11 mouse cellular contexts compared by ENCODE assay signal in genomic region chr15:98791221-98791620, GRCm38 (mm10). TPM values are rescaled to one million over a fixed set of nuclear protein-coding genes. Genes with fewer than 3 reads are reported as not detected.
A peak's percentile ranks its signal among the peaks of the same experiment; 100 is the strongest.
DNase-seq lines count a peak whose midpoint lies in the region; ATAC-seq and TF ChIP-seq lines count a peak whose summit lies in the region.
"Had no signal": no experiment of that assay in that cellular context is flagged by ENCODE, and none has a peak within 500 bp of the region (broad histone marks: within the 10 kb centered on the region; RNA-seq: fewer than 3 reads in every experiment).

No protein-coding gene starts in this region.

- WGBS in heart, embryonic 13.5 days, result under 1% methylated on average over 12 of the region's 12 CpGs
- 1% methylated on average over 12 of the region's 12 CpGs for WGBS in hindbrain, embryonic 13.5 days
- under 1% methylated on average over 12 of the region's 12 CpGs for WGBS in midbrain, embryonic 15.5 days

- no peak for TF ChIP-seq EP300 in ES-Bruce4 (IDR thresholded peaks at IDR 0.05; ENCODE audit: insufficient read depth, low read depth, low read length)

- no peak for DNase-seq in heart, postnatal 10 days
- DNase-seq in frontal cortex, adult 2 months (ENCODE audit: extremely low spot score in 1 of 2, low spot score in 1 of 2), result no peak
- no peak for DNase-seq in spleen, adult 12 weeks (ENCODE audit: low spot score)
- DNase-seq in embryo, embryonic 11 days, result no peak
- DNase-seq: right cerebral cortex, postnatal 14 days had no signal

- no peaks in the 10 kb centered on the region for H3K36me3 ChIP-seq in heart, embryonic 13.5 days
- no peaks in the 10 kb centered on the region for H3K36me3 ChIP-seq in ES-Bruce4 (ENCODE audit: control insufficient read depth, insufficient read depth, low read length, poor library complexity, severe bottlenecking)
- no peaks in the 10 kb centered on the region for H3K36me3 ChIP-seq in hindbrain, embryonic 13.5 days
- H3K36me3 ChIP-seq in midbrain, embryonic 15.5 days (replicated peaks), result no peaks in the 10 kb centered on the region

- H3K4me2 ChIP-seq in heart, embryonic 13.5 days, result peak overlapping the region; percentile 63
- peak overlapping the region; percentile 37 for H3K4me2 ChIP-seq in hindbrain, embryonic 13.5 days
- peak overlapping the region; percentile 21; the same call in 1 of the 2 replicates for H3K4me2 ChIP-seq in midbrain, embryonic 15.5 days

- no peak for ATAC-seq in heart, embryonic 13.5 days (ENCODE audit: extremely low read depth, insufficient number of reproducible peaks, low FRiP score, low TSS enrichment)
- ATAC-seq in hindbrain, embryonic 13.5 days (ENCODE audit: low FRiP score), result no peak
- no peak for ATAC-seq in midbrain, embryonic 15.5 days (replicated peaks)

- H3K4me3 ChIP-seq in heart, embryonic 13.5 days, result peak overlapping the region; percentile 42
- 0 out of 2 replicates have a peak overlapping the region, but pooled peaks have one; percentile 3 for H3K4me3 ChIP-seq in ES-Bruce4 (ENCODE audit: low read depth, low read length)
- peak overlapping the region; percentile 39 for H3K4me3 ChIP-seq in hindbrain, embryonic 13.5 days
- peak overlapping the region; percentile 17 for H3K4me3 ChIP-seq in midbrain, embryonic 15.5 days

- TF ChIP-seq CTCF in ES-Bruce4 (IDR thresholded peaks at IDR 0.05; ENCODE audit: low read depth, low read length), result no peak

- peaks cover 39% of the 10 kb centered on the region for H3K4me1 ChIP-seq in heart, embryonic 13.5 days
- H3K4me1 ChIP-seq in ES-Bruce4 (ENCODE audit: control insufficient read depth, insufficient read depth, low read length), result no peaks in the 10 kb centered on the region
- peaks cover 40% of the 10 kb centered on the region for H3K4me1 ChIP-seq in hindbrain, embryonic 13.5 days (replicated peaks)
- peaks cover 36% of the 10 kb centered on the region for H3K4me1 ChIP-seq in midbrain, embryonic 15.5 days

- no peaks in the 10 kb centered on the region for H3K9me3 ChIP-seq in heart, embryonic 13.5 days
- no peaks in the 10 kb centered on the region for H3K9me3 ChIP-seq in ES-Bruce4 (replicated peaks; ENCODE audit: control insufficient read depth, insufficient read depth, low read length, poor library complexity, severe bottlenecking)
- H3K9me3 ChIP-seq in hindbrain, embryonic 13.5 days, result no peaks in the 10 kb centered on the region
- no peaks in the 10 kb centered on the region for H3K9me3 ChIP-seq in midbrain, embryonic 15.5 days

- H3K27me3 ChIP-seq in heart, embryonic 13.5 days (replicated peaks), result peaks cover 99% of the 10 kb centered on the region
- H3K27me3 ChIP-seq in ES-Bruce4 (ENCODE audit: control insufficient read depth, insufficient read depth, low read length, poor library complexity, severe bottlenecking), result peaks cover 19% of the 10 kb centered on the region
- H3K27me3 ChIP-seq in hindbrain, embryonic 13.5 days, result peaks cover 100% of the 10 kb centered on the region
- H3K27me3 ChIP-seq in midbrain, embryonic 15.5 days (replicated peaks), result peaks cover 99% of the 10 kb centered on the region

- intact Hi-C loops in heart, postnatal 10 days (cut with DNase I), result no loop called here

- 0 out of 2 replicates have a peak overlapping the region, but pooled peaks have one; percentile 21 for H3K9ac ChIP-seq in heart, embryonic 13.5 days
- no peak overlapping the region for H3K9ac ChIP-seq in ES-Bruce4 (ENCODE audit: low read depth, poor library complexity, severe bottlenecking)
- H3K9ac ChIP-seq in hindbrain, embryonic 13.5 days, result peak overlapping the region; percentile 43; the same call in 1 of the 2 replicates
- no peak overlapping the region for H3K9ac ChIP-seq in midbrain, embryonic 15.5 days
- H3K9ac ChIP-seq: liver, embryonic 14.5 days had no signal

- TF ChIP-seq POLR2A in ES-Bruce4 (IDR thresholded peaks at IDR 0.05; ENCODE audit: insufficient read depth, low read length), result no peak

- no peak overlapping the region for H3K27ac ChIP-seq in heart, embryonic 13.5 days (replicated peaks)
- no peak overlapping the region for H3K27ac ChIP-seq in ES-Bruce4 (ENCODE audit: insufficient read depth, low read length)
- H3K27ac ChIP-seq in hindbrain, embryonic 13.5 days, result no peak overlapping the region
- H3K27ac ChIP-seq in midbrain, embryonic 15.5 days, result no peak overlapping the region
- H3K27ac ChIP-seq: liver, embryonic 14.5 days had no signal

RNA-seq across cellular contexts. Expression of gene Wnt1, which starts 1.6 kb away (rescaled TPM):
- not detected in 2 replicates for polyA plus RNA-seq in heart, embryonic 13.5 days (2015; fragmentation: Nextera tagmentation; extraction: Ambion mirVana)
- total RNA-seq in heart, postnatal 10 days (2021), result not detected
- polyA plus RNA-seq in ES-Bruce4 (2011; ENCODE audit: insufficient read depth, insufficient read length, low read depth, missing spikeins), result not detected in 2 replicates
- polyA plus RNA-seq in hindbrain, embryonic 13.5 days (2015; fragmentation: Nextera tagmentation; extraction: Ambion mirVana), result 3.7 and 4.6 TPM in 2 replicates
- 2.0 and 2.9 TPM in 2 replicates for polyA plus RNA-seq in midbrain, embryonic 15.5 days (2015; fragmentation: Nextera tagmentation; extraction: Ambion mirVana)
- polyA plus RNA-seq in frontal cortex, adult 2 months (2012; rRNA removed), result 0.10 and 0.25 TPM in 2 replicates
- total RNA-seq: gastrocnemius, adult 8-10 months had no signal
- polyA plus RNA-seq: liver, embryonic 14.5 days had no signal

RNA-seq across cellular contexts. Expression of gene Wnt10b, which starts 13.3 kb away (rescaled TPM):
- polyA plus RNA-seq in heart, embryonic 13.5 days (2015; fragmentation: Nextera tagmentation; extraction: Ambion mirVana), result 0.07 TPM in 1 of 2 replicates, not detected in the other
- under 1 TPM; 0.43 to 0.67 TPM for total RNA-seq in heart, postnatal 10 days (2021)
- polyA plus RNA-seq in ES-Bruce4 (2011; ENCODE audit: insufficient read depth, insufficient read length, low read depth, missing spikeins), result 1.7 and 1.8 TPM in 2 replicates
- 0.12 TPM in 1 of 2 replicates, not detected in the other for polyA plus RNA-seq in hindbrain, embryonic 13.5 days (2015; fragmentation: Nextera tagmentation; extraction: Ambion mirVana)
- polyA plus RNA-seq in midbrain, embryonic 15.5 days (2015; fragmentation: Nextera tagmentation; extraction: Ambion mirVana), result 0.17 TPM in 1 of 2 replicates, not detected in the other
- polyA plus RNA-seq in frontal cortex, adult 2 months (2012; rRNA removed), result 6.3 and 6.8 TPM in 2 replicates

RNA-seq across cellular contexts. Expression of gene Ddn, which starts 18.1 kb away (rescaled TPM):
- polyA plus RNA-seq in heart, embryonic 13.5 days (2015; fragmentation: Nextera tagmentation; extraction: Ambion mirVana), result 0.09 and 0.16 TPM in 2 replicates
- under 1 TPM; 0.10 to 0.32 TPM for total RNA-seq in heart, postnatal 10 days (2021)
- polyA plus RNA-seq in ES-Bruce4 (2011; ENCODE audit: insufficient read depth, insufficient read length, low read depth, missing spikeins), result not detected in 2 replicates
- 0.63 and 0.69 TPM in 2 replicates for polyA plus RNA-seq in hindbrain, embryonic 13.5 days (2015; fragmentation: Nextera tagmentation; extraction: Ambion mirVana)
- 0.52 and 0.81 TPM in 2 replicates for polyA plus RNA-seq in midbrain, embryonic 15.5 days (2015; fragmentation: Nextera tagmentation; extraction: Ambion mirVana)
- 764 and 849 TPM in 2 replicates for polyA plus RNA-seq in frontal cortex, adult 2 months (2012; rRNA removed)

RNA-seq across cellular contexts. Expression of gene Arf3, which starts 28.2 kb away (rescaled TPM):
- polyA plus RNA-seq in heart, embryonic 13.5 days (2015; fragmentation: Nextera tagmentation; extraction: Ambion mirVana), result 31.2 and 32.5 TPM in 2 replicates
- 10 to 100 TPM; 36.3 to 40.1 TPM for total RNA-seq in heart, postnatal 10 days (2021)
- 58.4 and 59.3 TPM in 2 replicates for polyA plus RNA-seq in ES-Bruce4 (2011; ENCODE audit: insufficient read depth, insufficient read length, low read depth, missing spikeins)
- polyA plus RNA-seq in hindbrain, embryonic 13.5 days (2015; fragmentation: Nextera tagmentation; extraction: Ambion mirVana), result 68.4 and 71.7 TPM in 2 replicates
- polyA plus RNA-seq in midbrain, embryonic 15.5 days (2015; fragmentation: Nextera tagmentation; extraction: Ambion mirVana), result 103 and 106 TPM in 2 replicates
- polyA plus RNA-seq in frontal cortex, adult 2 months (2012; rRNA removed), result 678 and 795 TPM in 2 replicates

RNA-seq across cellular contexts. Expression of gene Prkag1, which starts 40.1 kb away (rescaled TPM):
- 88.3 and 95.1 TPM in 2 replicates for polyA plus RNA-seq in heart, embryonic 13.5 days (2015; fragmentation: Nextera tagmentation; extraction: Ambion mirVana)
- 10 to 100 TPM; 93.7 to 94.3 TPM for total RNA-seq in heart, postnatal 10 days (2021)
- polyA plus RNA-seq in ES-Bruce4 (2011; ENCODE audit: insufficient read depth, insufficient read length, low read depth, missing spikeins), result 51.0 and 61.0 TPM in 2 replicates
- polyA plus RNA-seq in hindbrain, embryonic 13.5 days (2015; fragmentation: Nextera tagmentation; extraction: Ambion mirVana), result 73.4 and 77.5 TPM in 2 replicates
- 72.7 and 84.7 TPM in 2 replicates for polyA plus RNA-seq in midbrain, embryonic 15.5 days (2015; fragmentation: Nextera tagmentation; extraction: Ambion mirVana)
- 67.8 and 74.0 TPM in 2 replicates for polyA plus RNA-seq in frontal cortex, adult 2 months (2012; rRNA removed)

Comparison
In these comparisons a context has a peak if more than half of its experiments do, and no peak if none do; other contexts are left out.
1. H3K9ac ChIP-seq: peak in heart, embryonic 13.5 days (single experiment) and hindbrain, embryonic 13.5 days (single experiment); none in ES-Bruce4 (single experiment) and midbrain, embryonic 15.5 days (single experiment).
2. RNA of gene Ddn, which starts 18.1 kb away (polyA plus RNA-seq): 764 to 849 TPM in frontal cortex, adult 2 months; 0.52 to 0.81 TPM in midbrain, embryonic 15.5 days, 0.63 to 0.69 TPM in hindbrain, embryonic 13.5 days, 0.09 to 0.16 TPM in heart, embryonic 13.5 days and not detected in ES-Bruce4; every median in the first group is over 100 times any median in the second.
3. Peak in every context shown above with its lines, with median percentiles within 50 percentile points of each other: H3K4me2 ChIP-seq and H3K4me3 ChIP-seq.